In genomic region chr2:3700368-3700767, GRCm38 (mm10) we compare ENCODE assay signal across 16 mouse cellular contexts.
DNase-seq lines count a peak whose midpoint lies in the region; ATAC-seq lines count a peak whose summit lies in the region.
"Had no signal": no experiment of that assay in that cellular context is flagged by ENCODE, and none has a peak within 500 bp of the region (broad histone marks: within the 10 kb centered on the region; RNA-seq: fewer than 3 reads in every experiment).

No protein-coding gene starts in this region.

- ATAC-seq in forebrain, embryonic 14.5 days, result peak; percentile 94
- no peak for ATAC-seq in forebrain, embryonic 12.5 days (ENCODE audit: low FRiP score)
- peak; percentile 38; the same call in 1 of the 2 replicates for ATAC-seq in hindbrain, embryonic 15.5 days (ENCODE audit: low FRiP score, low read depth)
- no peak for ATAC-seq in hindbrain, embryonic 12.5 days (ENCODE audit: low FRiP score)
- no peak for ATAC-seq in lung, embryonic 16.5 days (ENCODE audit: low read depth)

- WGBS in forebrain, embryonic 14.5 days, result 21% methylated on average over 1 of the region's 1 CpGs
- 73% methylated on average over 1 of the region's 1 CpGs for WGBS in forebrain, embryonic 12.5 days
- 50% methylated on average over 1 of the region's 1 CpGs for WGBS in hindbrain, embryonic 15.5 days
- WGBS in hindbrain, embryonic 12.5 days, result 84% methylated on average over 1 of the region's 1 CpGs
- WGBS in lung, embryonic 16.5 days, result 49% methylated on average over 1 of the region's 1 CpGs

- no peaks in the 10 kb centered on the region for H3K27me3 ChIP-seq in forebrain, embryonic 14.5 days (replicated peaks; ENCODE audit: control insufficient read depth, insufficient read depth, low read length)
- no peaks in the 10 kb centered on the region for H3K27me3 ChIP-seq in forebrain, embryonic 12.5 days
- no peaks in the 10 kb centered on the region for H3K27me3 ChIP-seq in hindbrain, embryonic 15.5 days
- no peaks in the 10 kb centered on the region for H3K27me3 ChIP-seq in hindbrain, embryonic 12.5 days
- H3K27me3 ChIP-seq in lung, embryonic 16.5 days (ENCODE audit: control insufficient read depth, insufficient read depth, low read depth, low read length), result no peaks in the 10 kb centered on the region
- H3K27me3 ChIP-seq: limb, embryonic 13.5 days; neural tube, embryonic 13.5 days had no signal

- peak; percentile 86 for DNase-seq in forebrain, embryonic 14.5 days (ENCODE audit: low spot score)
- no peak for DNase-seq in lung, adult 18-20 months
- no peak for DNase-seq in adrenal gland, postnatal 4 days (ENCODE audit: low spot score in 2 of 2)
- DNase-seq in ovary, postnatal 36 days (ENCODE audit: low spot score), result no peak
- DNase-seq: gastrocnemius, postnatal 14 days; right cerebral cortex, postnatal 14 days; thymus, postnatal 14 days had no signal

- no peaks in the 10 kb centered on the region for H3K36me3 ChIP-seq in forebrain, embryonic 14.5 days (ENCODE audit: control insufficient read depth, insufficient read depth, low read length)
- no peaks in the 10 kb centered on the region for H3K36me3 ChIP-seq in forebrain, embryonic 12.5 days (replicated peaks)
- no peaks in the 10 kb centered on the region for H3K36me3 ChIP-seq in hindbrain, embryonic 15.5 days
- H3K36me3 ChIP-seq in hindbrain, embryonic 12.5 days, result no peaks in the 10 kb centered on the region
- no peaks in the 10 kb centered on the region for H3K36me3 ChIP-seq in lung, embryonic 16.5 days (ENCODE audit: control insufficient read depth, insufficient read depth, low read length)
- H3K36me3 ChIP-seq: heart, embryonic 10.5 days; limb, embryonic 13.5 days; midbrain, embryonic 10.5 days; neural tube, embryonic 13.5 days had no signal

- H3K4me3 ChIP-seq in forebrain, embryonic 14.5 days (ENCODE audit: low read depth, low read length), result no peak overlapping the region
- H3K4me3 ChIP-seq in forebrain, embryonic 12.5 days (replicated peaks), result no peak overlapping the region
- H3K4me3 ChIP-seq in hindbrain, embryonic 15.5 days, result no peak overlapping the region
- H3K4me3 ChIP-seq in hindbrain, embryonic 12.5 days, result no peak overlapping the region
- no peak overlapping the region for H3K4me3 ChIP-seq in lung, embryonic 16.5 days (ENCODE audit: low read length)
- H3K4me3 ChIP-seq: heart, embryonic 10.5 days; limb, embryonic 13.5 days; midbrain, embryonic 10.5 days; neural tube, embryonic 13.5 days had no signal

- H3K9me3 ChIP-seq in forebrain, embryonic 14.5 days (replicated peaks; ENCODE audit: control insufficient read depth, low read length), result no peaks in the 10 kb centered on the region
- H3K9me3 ChIP-seq in forebrain, embryonic 12.5 days, result no peaks in the 10 kb centered on the region
- H3K9me3 ChIP-seq in hindbrain, embryonic 15.5 days, result no peaks in the 10 kb centered on the region
- H3K9me3 ChIP-seq in hindbrain, embryonic 12.5 days (replicated peaks), result no peaks in the 10 kb centered on the region
- H3K9me3 ChIP-seq in lung, embryonic 16.5 days (ENCODE audit: control insufficient read depth, low read length), result no peaks in the 10 kb centered on the region
- H3K9me3 ChIP-seq: heart, embryonic 10.5 days; limb, embryonic 13.5 days; midbrain, embryonic 10.5 days; neural tube, embryonic 13.5 days had no signal

- H3K4me1 ChIP-seq in forebrain, embryonic 14.5 days (ENCODE audit: control insufficient read depth, insufficient read depth, low read length), result peaks cover 7% of the 10 kb centered on the region; the same call in 1 of the 2 replicates
- no peaks in the 10 kb centered on the region for H3K4me1 ChIP-seq in forebrain, embryonic 12.5 days
- no peaks in the 10 kb centered on the region for H3K4me1 ChIP-seq in hindbrain, embryonic 15.5 days (replicated peaks)
- H3K4me1 ChIP-seq in hindbrain, embryonic 12.5 days, result peaks cover 2% of the 10 kb centered on the region; the same call in 1 of the 2 replicates
- no peaks in the 10 kb centered on the region for H3K4me1 ChIP-seq in lung, embryonic 16.5 days (replicated peaks; ENCODE audit: control insufficient read depth, insufficient read depth, low read length)
- H3K4me1 ChIP-seq: heart, embryonic 10.5 days; midbrain, embryonic 10.5 days had no signal

- no peak overlapping the region for H3K4me2 ChIP-seq in forebrain, embryonic 14.5 days (ENCODE audit: low read length)
- H3K4me2 ChIP-seq in forebrain, embryonic 12.5 days, result no peak overlapping the region
- H3K4me2 ChIP-seq in hindbrain, embryonic 15.5 days, result no peak overlapping the region
- H3K4me2 ChIP-seq in hindbrain, embryonic 12.5 days (replicated peaks), result no peak overlapping the region
- H3K4me2 ChIP-seq in lung, embryonic 16.5 days (ENCODE audit: low read depth, low read length), result no peak overlapping the region
- H3K4me2 ChIP-seq: limb, embryonic 13.5 days; neural tube, embryonic 13.5 days had no signal

- no peak overlapping the region; the same call in 1 of the 2 replicates for H3K27ac ChIP-seq in forebrain, embryonic 14.5 days (ENCODE audit: low read depth, low read length)
- H3K27ac ChIP-seq in forebrain, embryonic 12.5 days, result no peak overlapping the region
- H3K27ac ChIP-seq in hindbrain, embryonic 15.5 days (replicated peaks), result no peak overlapping the region
- H3K27ac ChIP-seq in hindbrain, embryonic 12.5 days, result no peak overlapping the region
- H3K27ac ChIP-seq in lung, embryonic 16.5 days (ENCODE audit: low read length), result peak overlapping the region; percentile 62
- H3K27ac ChIP-seq: heart, embryonic 10.5 days; kidney, postnatal 0 days; limb, embryonic 13.5 days; midbrain, embryonic 10.5 days; neural tube, embryonic 13.5 days had no signal

- H3K9ac ChIP-seq in forebrain, embryonic 14.5 days (ENCODE audit: low read length), result no peak overlapping the region
- H3K9ac ChIP-seq in forebrain, embryonic 12.5 days, result no peak overlapping the region
- no peak overlapping the region for H3K9ac ChIP-seq in hindbrain, embryonic 15.5 days
- H3K9ac ChIP-seq in hindbrain, embryonic 12.5 days, result no peak overlapping the region
- no peak overlapping the region for H3K9ac ChIP-seq in lung, embryonic 16.5 days (ENCODE audit: low read length)
- H3K9ac ChIP-seq: limb, embryonic 13.5 days; neural tube, embryonic 13.5 days had no signal

Comparison
In these comparisons a context has a peak if more than half of its experiments do, and no peak if none do; other contexts are left out.
1. ATAC-seq: peak in forebrain, embryonic 14.5 days (single experiment) and hindbrain, embryonic 15.5 days (single experiment); none in forebrain, embryonic 12.5 days (single experiment), hindbrain, embryonic 12.5 days (single experiment) and lung, embryonic 16.5 days (single experiment).